Mouse (Mus musculus) cerebellum, adult 11-12 months (tissue): ENCODE results near the gene Atp5h.

Source experiments
- DNase-seq: peaks from one replicate; pipeline ENCODE4 v3.0.0; 2022

Atp5h gene

DNA sequence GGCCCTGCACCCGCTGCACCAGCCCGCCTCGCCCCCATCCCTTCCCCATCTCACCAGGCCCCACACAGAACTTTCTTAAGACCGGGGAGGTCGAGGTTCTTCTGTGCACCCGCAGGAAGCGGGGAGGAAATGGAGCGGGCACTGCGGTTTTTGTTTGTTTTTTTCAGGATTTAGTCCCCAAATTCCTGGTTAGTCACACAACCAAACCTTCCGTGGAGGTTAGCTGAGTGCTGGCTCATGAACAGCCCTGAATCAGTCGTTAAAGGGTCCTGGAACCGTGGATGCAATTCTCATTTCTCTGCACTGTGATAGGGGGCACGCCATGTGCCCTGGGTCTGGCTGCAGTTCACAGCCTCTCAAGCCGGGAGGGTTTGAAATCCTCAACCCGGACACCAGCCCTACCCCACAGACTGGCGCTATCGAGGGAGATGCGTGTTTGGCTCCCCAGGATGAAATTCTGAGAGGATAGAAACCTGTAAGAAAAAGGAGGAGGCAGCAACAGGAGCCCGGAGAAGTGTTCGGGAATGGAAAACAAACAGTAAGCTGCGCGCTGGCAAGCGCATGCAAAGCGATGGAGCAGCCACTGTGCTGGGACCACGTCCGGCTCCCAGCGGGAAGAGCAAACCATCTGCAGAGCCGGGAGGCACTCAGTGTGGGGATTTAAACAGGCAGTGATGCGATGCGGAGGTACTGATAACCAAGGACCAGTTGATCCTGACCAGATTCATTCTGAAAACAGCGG is 16.0 kb upstream of the Atp5h start:
- peak; percentile 80 for DNase-seq

DNA sequence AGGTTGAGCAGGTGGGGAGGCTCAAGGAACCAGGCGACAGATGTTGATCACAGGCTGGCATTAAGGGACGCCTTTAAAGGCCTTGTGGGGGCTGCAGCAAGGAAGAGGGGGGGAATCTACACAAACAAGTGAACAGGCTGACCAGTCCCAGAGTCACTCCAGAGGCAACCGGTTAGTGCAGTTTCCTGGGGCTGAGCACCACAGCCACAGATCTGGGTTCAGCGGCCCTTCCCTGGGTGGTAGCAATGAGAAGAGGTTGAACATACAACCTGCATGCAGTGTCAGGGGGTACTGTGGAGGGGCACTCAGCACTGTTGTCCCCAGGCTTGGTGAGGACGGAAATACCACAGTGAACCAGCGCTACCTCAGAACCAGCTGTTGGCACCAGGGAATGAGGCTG is 13.6 kb upstream of the Atp5h start:
- no peak for DNase-seq

DNA sequence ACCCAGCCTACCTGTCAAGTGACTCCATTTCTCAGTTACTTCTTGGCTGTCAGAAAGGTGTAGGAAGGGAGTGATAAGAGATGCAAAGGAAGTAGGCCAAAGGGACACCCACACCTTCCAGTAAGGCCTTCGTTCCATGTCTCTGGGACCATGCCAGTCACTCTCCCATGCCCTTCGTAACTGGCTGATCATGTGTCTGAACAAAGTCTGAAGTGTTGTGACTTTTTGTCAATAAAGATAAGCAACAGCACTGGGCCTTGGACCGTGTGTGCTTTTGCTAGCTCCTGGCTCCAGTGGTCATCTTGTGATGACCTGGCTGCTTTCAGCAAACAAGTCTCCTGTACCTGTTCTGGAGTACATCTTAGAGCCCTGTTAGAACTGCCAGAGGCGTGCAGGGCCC is 13.1 kb upstream of the Atp5h start:
- DNase-seq, result no peak

DNA sequence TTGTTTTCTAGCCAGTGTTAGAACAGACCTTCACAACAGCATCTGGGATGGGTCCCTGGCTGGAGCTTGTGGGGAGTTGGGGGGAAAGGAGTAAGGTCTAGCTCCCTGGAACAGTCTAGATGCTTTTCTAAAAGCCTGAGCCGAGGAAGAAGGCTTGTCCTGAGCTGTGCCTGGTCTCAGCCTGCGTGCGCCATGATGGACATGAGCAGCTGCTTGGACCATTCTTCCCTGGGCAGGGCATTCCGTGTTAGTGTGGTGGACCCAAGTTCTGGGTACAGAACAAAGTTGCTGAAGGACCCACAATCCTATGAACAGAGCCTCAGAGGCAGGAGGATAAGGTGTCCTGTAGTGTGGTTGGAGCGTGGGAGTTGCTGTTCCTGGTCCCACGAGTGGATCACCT is 10.8 kb upstream of the Atp5h start:
- no peak for DNase-seq

DNA sequence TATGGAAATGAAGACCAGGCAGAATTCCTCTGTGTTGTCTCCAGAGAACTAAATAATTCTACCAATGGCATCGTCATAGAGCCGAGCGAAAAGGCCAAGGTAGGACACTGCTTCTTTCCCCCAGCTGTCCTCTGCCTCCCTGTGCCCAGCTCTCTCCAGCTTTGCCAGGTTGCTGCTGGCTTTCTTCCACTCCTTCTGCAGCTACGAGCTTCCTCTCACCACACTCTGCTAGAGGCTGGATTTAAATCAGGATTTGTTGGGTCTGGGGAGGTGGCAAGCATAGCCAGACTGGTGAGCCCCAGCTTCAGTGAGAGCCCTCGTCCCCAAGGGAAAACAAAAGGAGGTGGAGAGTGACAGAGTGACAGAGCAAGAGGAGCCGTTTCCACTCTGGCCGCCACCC is 9.5 kb upstream of the Atp5h start:
- DNase-seq, result peak; percentile 58

DNA sequence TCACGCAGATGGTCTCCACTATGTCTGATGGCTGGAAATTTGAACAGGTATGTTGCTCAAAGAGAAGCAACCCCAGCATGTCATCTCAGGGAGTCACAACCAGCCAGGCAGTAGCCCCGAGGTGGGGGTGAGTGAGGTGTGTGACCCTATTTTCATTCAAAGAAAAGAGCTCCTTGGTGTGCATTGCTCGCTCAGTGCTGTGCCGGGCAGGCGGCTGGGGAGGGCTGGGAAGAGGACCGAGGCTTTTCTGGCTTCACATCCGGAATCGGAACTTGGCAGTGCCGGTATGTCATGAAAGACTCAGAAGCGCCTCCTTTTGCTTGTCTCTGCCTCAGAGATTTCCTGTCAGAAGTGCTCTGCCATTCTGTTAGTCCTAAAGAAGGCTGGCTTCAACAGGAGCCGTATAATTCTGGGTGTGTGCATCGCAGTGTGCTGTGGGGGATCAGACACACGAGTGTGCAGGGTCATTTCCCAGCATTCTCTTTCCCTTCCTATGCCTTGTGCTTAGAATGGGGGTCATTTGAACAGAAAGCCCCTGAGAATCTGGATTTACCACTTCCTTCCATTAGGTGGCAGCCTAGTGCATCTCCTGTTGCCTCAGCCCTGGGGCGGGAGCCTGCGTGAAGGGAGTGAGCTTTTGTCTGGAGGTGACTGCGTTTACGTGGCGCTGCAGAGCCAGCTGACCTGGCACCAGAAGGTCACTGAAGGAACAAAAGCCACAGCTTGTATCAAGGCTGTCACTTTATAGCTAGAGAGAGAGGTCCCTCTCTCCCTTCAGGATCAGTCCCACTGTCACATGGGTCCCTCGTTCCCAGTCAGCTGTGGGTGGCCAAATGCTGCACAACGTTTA is 7.9 kb upstream of the Atp5h start:
- peak; percentile 79 for DNase-seq

DNA sequence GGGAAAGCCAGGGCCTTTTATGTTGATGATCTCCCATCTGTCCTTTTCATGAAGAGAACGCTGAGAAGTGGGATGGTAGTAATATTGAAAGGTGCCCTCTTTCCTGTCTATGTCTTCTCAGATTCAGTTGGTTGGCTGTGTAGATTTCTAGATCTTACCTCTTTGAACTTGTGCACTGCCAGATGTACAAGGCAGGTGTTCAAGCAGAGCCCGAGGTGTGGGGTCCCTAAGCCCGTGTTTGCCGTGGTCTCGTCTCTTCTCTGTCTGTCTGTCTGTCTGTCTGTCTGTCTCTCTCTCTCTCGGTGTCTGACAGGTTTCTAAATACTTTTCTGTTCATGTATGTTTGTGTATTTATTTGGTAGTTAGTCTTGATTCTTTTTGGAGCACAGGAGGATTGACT is 5.9 kb upstream of the Atp5h start:
- DNase-seq, result peak; percentile 9

DNA sequence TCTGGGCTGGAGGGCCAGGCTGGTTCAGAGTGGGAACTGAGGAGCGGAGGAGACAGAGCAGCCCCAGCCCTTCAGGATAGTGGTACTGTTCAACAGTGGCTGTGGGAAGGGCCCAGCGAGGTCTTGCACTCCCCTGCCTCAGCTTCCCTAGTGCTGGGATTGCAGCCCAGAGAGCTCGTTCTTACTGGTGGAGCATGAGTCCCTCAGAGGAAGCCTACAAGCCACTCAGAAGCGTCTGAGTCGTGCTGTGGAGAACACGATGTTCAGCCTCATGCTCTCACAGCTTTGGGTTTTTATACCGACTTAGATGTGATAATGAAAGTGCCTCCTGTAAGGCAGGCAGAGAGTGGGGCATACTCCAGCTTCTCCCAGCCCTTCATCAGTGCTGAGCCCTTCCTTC is 4.9 kb upstream of the Atp5h start:
- no peak for DNase-seq

DNA sequence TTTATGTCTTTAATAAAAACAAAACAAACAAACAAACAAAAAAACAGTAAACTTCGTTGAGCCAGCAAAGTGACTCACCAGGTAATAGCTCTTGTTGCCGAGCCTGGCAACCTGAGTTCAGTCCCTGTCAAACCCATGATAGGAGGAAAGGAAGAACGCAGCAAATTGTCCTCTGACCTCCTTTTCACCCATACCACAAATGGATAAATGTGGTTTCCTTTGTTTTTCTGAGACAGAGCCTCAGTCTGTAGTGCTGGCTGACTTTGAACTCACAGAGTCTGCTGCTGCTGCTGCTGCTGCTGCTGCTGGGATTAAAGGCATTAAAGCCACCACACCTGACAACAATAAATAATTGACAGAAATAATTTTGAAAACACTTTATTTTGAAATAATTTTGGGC is 3.3 kb upstream of the Atp5h start:
- no peak for DNase-seq

DNA sequence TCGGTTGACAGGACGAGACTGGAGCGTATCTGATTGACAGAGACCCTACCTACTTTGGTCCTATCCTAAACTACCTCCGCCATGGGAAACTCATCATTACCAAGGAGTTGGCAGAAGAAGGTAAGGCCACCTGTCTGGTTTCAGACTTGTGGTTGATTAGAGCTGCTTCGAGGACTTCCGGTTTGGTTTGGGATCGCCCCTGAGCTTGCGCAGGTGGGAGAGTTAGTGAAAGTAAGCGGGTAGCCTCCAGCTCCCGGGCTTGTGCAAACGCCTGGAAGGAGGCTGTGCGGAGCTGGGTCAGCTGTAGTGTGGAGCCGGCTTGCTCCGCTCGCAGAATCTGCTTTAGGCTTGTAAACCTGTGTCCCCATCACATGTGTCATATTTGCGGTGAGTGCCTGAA is 2.2 kb upstream of the Atp5h start:
- DNase-seq, result no peak

DNA sequence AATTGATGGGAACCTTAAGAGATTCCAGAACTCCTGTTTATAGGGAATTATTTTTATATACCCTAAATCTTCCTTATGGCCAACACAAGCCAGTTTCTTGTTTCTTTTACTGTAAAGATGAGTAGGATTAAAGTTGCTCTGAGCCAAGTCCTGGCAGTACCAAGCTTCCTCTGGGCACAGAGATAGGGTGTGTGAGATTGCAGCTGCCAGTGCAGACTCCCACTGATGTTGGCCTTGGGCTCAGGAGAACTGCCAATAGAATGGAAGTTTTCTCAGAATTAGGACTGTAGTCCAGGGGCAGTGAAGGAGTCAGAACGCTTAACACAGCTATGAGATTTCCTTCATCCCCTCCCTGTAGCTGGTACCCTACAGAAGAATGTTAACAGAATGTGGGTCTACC is 1.6 kb upstream of the Atp5h start:
- DNase-seq, result no peak

DNA sequence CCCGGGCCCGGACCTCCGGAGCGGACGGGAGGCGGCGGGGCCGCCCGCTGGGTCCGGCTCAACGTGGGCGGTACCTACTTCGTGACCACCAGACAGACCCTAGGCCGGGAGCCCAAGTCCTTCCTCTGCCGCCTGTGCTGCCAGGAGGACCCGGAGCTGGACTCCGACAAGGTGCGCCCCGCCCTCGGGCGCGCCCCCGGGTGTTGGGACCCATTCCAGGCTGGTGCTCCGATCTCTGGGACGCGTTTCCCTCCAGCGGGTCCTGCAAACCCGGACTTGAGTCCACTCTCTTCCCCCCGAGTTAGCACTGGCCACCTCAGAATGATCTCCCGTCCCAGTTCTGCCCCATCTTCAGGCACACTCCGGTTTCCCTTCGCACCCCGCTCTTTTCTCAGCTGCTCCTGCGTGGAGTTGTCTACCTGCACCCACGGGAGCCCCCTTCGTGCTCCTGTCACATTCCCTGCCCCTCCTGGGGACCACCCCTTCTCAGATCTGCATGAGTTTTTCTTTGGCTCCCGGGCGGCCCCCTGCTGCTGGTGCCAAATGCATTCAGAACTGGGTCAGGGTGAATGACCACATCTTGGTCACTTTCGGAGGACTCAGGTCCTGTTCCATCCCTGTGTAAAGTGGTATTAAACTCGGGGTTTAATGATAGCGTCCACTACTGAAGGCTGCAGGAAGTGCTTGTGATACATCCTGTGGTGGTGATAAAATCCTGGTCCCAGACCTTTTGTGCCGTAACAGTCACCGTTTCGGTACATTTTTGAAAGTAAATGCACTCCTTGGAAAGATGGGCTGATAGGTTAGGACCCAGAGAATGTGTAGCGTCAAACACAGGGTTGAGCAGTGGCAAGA is 801 bp upstream of the Atp5h start:
- peak; percentile 82 for DNase-seq

DNA sequence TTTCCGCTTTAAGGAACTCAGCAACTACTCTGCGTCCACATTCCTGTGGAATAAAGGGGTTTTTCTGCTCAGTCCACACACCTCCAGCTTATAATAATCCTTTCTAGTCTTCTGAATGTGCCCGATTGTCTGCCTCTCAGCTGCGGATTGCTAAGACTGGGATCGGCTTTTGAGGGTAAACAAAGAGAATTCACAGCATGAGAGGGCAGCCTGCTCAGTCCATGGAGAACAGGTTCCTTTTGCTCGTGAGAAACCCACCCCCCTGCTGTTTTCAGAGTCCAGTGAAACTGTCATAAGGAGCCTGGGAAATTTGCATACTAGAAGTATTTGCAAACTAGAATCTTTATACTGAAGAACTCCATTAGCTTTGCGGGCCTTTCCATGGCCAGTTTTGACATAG is 10.2 kb downstream of the Atp5h start:
- no peak for DNase-seq

DNA sequence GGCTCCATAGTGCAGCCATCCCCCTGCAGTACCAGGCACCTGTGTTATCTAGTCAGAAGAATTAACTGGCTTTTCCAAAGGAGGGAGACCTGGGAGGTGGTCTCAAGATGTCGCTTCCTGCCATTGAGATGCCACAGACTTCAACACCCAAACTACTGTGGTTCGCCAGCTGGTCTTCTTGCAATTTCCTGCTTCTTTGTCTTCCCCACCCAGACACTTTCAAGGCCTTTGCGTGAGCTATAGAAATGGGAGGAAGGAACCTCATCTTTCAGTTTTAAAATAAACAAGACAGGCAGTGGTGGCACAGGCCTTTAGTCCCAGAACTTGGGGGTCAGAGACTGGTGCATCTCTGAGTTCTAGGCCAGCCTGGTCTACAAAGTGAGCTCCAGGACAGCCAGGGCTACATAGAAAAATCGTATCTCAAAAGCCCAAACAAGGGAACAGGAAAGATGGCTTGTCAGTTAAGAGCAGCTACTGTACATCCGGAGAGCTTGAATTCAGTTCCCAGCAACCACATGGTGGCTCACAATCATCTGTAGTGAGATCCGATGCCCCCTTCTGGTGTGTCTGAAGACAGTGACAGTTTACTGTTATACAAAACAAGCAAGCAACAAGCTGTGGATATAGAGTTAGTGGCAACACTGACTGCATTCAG is 11.4 kb downstream of the Atp5h start:
- DNase-seq, result no peak

DNA sequence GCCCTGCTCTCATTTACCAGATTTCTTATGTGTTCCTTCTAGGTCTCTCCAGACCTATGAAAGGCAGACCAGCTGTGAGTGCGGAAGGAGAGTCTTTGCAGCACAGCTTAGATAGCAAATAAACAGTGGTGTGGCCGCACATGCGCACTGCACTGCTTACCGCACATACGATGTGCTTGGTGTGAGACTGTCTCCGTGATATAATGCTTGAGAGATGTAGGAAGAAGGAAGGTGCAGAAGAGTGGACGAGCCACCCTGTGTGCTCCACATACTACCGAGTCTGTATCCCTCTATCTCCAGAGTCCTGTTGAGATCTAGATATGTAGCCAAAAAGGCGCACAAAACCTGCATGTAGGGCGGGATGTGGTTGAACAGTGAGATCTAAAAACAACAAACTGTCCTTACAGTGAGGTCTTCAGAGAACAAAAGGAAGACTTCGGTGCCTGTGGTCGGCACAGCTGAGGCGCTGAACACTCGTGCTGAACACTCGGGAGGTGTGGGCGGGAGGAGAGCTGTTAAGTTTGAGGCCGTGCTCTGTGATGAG is 12.8 kb downstream of the Atp5h start:
- no peak for DNase-seq

DNA sequence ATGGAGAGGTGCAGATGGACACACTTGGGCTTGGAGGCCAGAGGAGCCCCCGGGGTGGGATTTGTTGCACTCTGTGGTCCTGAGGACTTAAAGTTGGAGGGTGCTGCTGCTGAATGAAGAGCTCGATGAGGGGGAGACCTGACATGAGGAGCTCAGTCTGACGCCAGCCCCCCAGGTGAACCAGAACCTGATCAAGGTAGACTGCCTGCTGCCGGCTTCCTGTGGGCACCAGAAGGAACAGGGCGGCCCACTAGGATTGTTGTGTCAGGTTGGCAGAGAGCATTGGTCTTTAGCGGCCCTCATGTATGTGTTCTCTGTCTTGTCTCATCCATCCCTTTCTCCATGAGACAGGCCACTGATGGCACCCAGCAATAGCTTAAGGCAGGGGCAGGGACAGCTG is 14.0 kb downstream of the Atp5h start:
- DNase-seq, result no peak

DNA sequence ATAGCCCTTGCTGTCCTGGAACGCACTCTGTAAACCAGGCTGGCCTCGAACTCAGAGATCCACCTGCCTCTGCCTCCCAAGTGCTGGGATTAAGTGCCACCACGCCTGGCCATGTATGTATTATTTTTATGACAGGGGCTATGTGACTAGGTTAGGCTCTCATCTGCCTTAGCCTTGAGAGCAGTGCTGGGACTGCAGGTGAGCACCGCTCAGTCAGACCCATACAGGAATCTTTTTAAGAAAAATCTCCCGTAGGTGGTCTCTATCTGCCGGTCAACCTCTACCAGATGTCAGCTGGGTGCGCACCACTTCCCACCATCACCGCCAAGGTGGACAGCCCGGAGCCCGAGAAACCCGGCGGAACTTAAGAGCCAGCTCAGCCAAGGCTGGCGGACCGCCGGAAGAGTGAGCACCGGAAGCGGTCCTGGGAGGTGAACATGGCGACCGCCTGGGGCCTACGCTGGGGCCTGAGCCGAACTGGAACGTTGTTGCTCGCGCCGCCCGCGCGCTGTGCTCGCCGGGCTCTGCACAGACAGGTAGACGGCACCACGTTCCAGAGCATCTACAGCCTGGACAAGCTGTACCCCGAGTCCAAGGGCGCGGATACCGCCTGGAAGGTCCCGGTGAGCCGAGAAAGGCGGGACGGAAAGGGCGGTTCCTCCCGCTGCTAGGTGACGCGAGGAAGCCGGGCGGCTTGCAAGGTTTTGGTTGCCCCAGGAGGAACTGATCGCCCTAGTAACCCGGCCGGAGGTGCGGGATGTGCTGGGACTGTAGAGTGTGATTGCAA is 16.2 kb downstream of the Atp5h start, which contains the start of gene Mrpl58:
Gene Mrpl58 (plus strand): TSS at position 415 of the 787 bp plus-strand sequence.
- DNase-seq, result peak; percentile 87

DNA sequence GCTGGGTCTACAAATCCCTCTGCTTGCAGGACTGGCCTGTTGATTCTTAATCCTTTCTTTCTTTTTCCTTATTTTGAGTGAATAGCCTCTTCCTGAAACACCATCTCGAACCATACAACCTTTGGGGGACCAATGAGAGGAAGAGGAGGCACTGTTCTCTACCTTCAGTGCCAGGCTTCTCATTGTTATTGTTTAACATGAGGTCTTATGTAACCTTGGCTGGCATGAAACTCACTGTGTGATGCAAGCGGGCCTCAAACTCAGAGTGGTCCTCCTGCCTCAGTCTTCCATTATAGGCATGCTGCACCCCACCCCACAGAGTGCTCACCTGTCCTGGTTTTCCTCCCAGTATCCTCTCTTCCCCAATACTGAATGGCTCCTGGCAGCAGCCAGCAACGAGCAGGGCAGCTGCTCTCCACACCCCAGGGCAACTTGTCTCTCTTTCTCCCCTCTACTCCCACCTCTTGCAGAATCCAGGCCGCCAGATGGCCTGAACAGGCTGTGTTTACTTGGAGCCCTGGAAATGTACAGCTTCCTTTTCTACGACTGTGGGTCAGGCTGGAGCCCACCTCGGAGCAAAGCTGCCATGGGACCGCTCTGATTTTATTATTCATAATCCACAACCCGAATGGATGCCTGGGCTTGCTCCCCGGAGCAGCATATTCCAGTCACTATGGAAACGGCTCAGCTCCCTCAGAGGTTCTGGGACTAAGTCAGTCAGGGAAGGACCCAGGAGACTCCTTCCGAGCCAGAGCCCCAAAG is 19.0 kb downstream of the Atp5h start:
- DNase-seq, result peak; percentile 86

DNA sequence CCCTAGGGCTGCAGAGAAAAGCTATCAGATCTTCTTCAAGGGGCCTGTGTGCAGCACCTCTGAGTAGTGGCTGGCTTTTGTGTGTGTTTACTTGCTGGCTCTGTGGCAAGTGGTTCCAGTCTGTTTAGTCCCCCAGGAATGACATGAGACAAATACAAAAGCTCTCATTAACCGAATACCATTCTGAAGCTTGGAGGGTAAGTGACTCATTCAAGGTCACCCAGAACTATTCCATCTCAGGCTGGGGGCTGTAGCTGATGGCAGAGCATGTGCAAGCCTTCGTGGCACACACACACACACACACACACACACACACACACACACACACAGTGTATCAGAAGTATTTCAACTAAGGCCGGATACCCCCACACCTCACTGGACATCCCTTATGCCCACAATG is 19.6 kb downstream of the Atp5h start:
- no peak for DNase-seq

DNA sequence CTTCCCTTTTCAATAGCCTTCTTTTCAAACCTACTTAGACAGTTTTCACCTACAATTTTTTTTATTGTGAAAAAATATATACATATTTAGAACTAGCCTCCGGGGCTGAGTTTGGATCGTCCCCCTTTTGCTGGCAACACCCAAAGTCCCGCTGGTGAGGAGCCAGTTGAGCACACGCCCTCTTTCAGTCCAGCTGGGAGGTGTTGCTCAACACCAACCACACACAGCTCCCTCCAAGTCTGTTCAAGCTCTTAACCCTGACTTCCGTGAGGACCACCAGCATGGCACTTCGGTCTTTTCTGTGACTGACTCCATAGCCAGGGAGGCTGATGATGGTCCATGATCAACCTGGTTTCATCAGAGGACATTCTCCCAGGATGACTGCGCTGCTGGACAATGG is 21.7 kb downstream of the Atp5h start:
- no peak for DNase-seq
